Mouse (Mus musculus): ENCODE data around the gene Homer1. TPM values are rescaled to one million over a fixed set of nuclear protein-coding genes. Genes with fewer than 3 reads are reported as not detected.

Gene Homer1
- polyA plus RNA-seq, 1 experiment, result 3.7 TPM

DNA sequence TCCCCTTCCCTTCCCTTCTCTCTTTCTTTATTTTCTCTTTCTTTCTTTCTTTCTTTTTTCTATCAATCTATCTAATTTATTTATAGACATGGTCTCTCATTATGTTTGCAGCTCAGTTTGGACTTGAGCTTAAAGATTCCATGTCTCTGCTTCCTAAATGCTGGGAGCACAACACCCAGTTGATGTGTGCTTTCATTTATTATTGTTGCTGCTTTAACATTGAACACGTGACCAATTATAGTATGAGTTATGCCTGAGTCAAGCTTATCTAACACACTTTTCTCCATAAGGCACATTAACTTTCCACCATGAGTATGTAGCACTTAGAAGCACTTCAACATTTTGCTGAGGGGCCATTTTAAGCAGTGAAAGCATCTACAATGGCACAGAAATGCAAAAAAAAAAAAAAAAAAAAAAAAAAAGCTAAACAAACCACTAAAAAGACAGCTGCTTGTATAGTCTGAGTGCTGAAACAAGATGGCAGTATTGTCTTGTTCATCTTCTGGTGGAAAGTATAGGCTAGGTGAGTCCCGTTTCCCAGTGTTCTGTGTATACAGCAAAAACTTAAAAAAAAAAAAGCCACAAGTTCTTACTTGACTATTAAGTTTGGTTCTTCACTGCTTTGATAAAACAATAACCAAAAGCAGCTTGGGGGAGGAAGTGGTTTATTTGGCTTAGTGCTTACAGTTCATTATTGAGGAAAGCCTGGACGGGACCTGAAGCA, 41.3 kb downstream of the Homer1 start:
- Histone ChIP-seq H3K4me3 (no peak overlapping the region), H3K27me3 (ENCODE audit: control insufficient read depth, insufficient read depth, insufficient read length) (no peaks in the 10 kb centered on the region), H3K79me2 (ENCODE audit: control insufficient read depth, insufficient read depth) (peaks cover 8% of the 10 kb centered on the region), H3K4me2 (ENCODE audit: low read depth) (no peak overlapping the region), H3ac (ENCODE audit: control insufficient read depth, insufficient read length) (no peak overlapping the region), H3K36me3 (ENCODE audit: control insufficient read depth, insufficient read depth) (peaks cover 18% of the 10 kb centered on the region)
- TF ChIP-seq TCF12 (IDR thresholded peaks at IDR 0.05; ENCODE audit: insufficient read depth, poor library complexity, severe bottlenecking), result no peak
- peak; percentile 85 for TF ChIP-seq USF1 (IDR thresholded peaks at IDR 0.05; ENCODE audit: low read depth)
- TF ChIP-seq E2F4 (IDR thresholded peaks at IDR 0.05; ENCODE audit: insufficient read depth), result no peak

DNA sequence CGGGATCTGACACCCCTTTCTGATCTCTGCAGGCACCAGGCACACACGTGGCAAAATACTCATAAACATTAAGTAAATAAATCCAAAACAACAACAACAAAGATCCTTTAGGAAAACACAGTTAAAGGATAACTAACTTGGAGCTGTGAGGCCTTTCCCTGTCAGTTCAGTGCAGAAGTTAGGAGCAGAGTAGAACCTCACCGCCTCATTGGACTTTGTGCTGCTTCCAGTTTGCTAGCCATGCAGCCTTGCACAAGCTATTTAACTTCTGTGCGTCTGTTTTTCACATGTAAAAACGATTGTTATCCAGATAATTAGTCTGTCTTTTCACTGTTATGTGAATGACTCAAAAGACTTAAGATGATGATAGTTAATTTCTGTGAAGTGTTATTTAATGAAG, 43.2 kb downstream of the Homer1 start:
- Histone ChIP-seq H3ac (ENCODE audit: control insufficient read depth, insufficient read length) (no peak overlapping the region), H3K36me3 (ENCODE audit: control insufficient read depth, insufficient read depth) (peaks cover 18% of the 10 kb centered on the region), H3K27me3 (ENCODE audit: control insufficient read depth, insufficient read depth, insufficient read length) (no peaks in the 10 kb centered on the region), H3K4me3 (no peak overlapping the region), H3K79me2 (ENCODE audit: control insufficient read depth, insufficient read depth) (peaks cover 8% of the 10 kb centered on the region), H3K4me2 (ENCODE audit: low read depth) (no peak overlapping the region)
- no peak for TF ChIP-seq TCF12 (IDR thresholded peaks at IDR 0.05; ENCODE audit: insufficient read depth, poor library complexity, severe bottlenecking)
- no peak for TF ChIP-seq SRF (IDR thresholded peaks at IDR 0.05; ENCODE audit: control insufficient read depth, insufficient read length, low read depth)
- no peak for TF ChIP-seq POLR2A (IDR thresholded peaks at IDR 0.05; ENCODE audit: insufficient read length, low read depth)
- no peak for TF ChIP-seq E2F4 (IDR thresholded peaks at IDR 0.05; ENCODE audit: insufficient read depth)
- TF ChIP-seq USF1 (IDR thresholded peaks at IDR 0.05; ENCODE audit: low read depth), result no peak
- no peak for TF ChIP-seq MYOG (IDR thresholded peaks at IDR 0.05; ENCODE audit: control insufficient read depth in 1 of 3, insufficient read depth in 1 of 3, insufficient read length in 2 of 3, low read depth in 2 of 3)
- no peak for TF ChIP-seq REST (IDR thresholded peaks at IDR 0.05; ENCODE audit: insufficient read depth, insufficient read length)
- TF ChIP-seq POLR2AphosphoS2 (IDR thresholded peaks at IDR 0.05; ENCODE audit: insufficient read length, low read depth), result no peak
- TF ChIP-seq CEBPB (IDR thresholded peaks at IDR 0.05; ENCODE audit: insufficient read depth, poor library complexity, severe bottlenecking), result no peak
- TF ChIP-seq MYOD1 (IDR thresholded peaks at IDR 0.05; ENCODE audit: control insufficient read depth in 1 of 3, insufficient read length in 2 of 3, low read depth in 2 of 3), result no peak
- TF ChIP-seq MAX (IDR thresholded peaks at IDR 0.05; ENCODE audit: low read depth), result no peak
- TF ChIP-seq TCF3 (IDR thresholded peaks at IDR 0.05; ENCODE audit: insufficient read length, low read depth), result no peak

GRCm38 (mm10) chr13:93344395-93344794, 45.0 kb downstream of the Homer1 start:
- H3K4me3 ChIP-seq, result no peak overlapping the region
- TF ChIP-seq SRF (IDR thresholded peaks at IDR 0.05; ENCODE audit: control insufficient read depth, insufficient read length, low read depth), result no peak
- TF ChIP-seq TCF12 (IDR thresholded peaks at IDR 0.05; ENCODE audit: insufficient read depth, poor library complexity, severe bottlenecking), result no peak
- peaks cover 22% of the 10 kb centered on the region for H3K36me3 ChIP-seq (ENCODE audit: control insufficient read depth, insufficient read depth)
- H3K4me2 ChIP-seq (ENCODE audit: low read depth), result no peak overlapping the region
- H3K79me2 ChIP-seq (ENCODE audit: control insufficient read depth, insufficient read depth), result peaks cover 4% of the 10 kb centered on the region
- H3ac ChIP-seq (ENCODE audit: control insufficient read depth, insufficient read length), result no peak overlapping the region
- no peaks in the 10 kb centered on the region for H3K27me3 ChIP-seq (ENCODE audit: control insufficient read depth, insufficient read depth, insufficient read length)

- Histone ChIP-seq H3K27me3 (ENCODE audit: control insufficient read depth, insufficient read depth, insufficient read length) (no peaks in the 10 kb centered on the region), H3K79me2 (ENCODE audit: control insufficient read depth, insufficient read depth) (peaks cover under 1% of the 10 kb centered on the region), H3K36me3 (ENCODE audit: control insufficient read depth, insufficient read depth) (peaks cover 32% of the 10 kb centered on the region), H3K4me3 (no peak overlapping the region), H3K4me2 (ENCODE audit: low read depth) (no peak overlapping the region), H3ac (ENCODE audit: control insufficient read depth, insufficient read length) (no peak overlapping the region)
- TF ChIP-seq USF1 (IDR thresholded peaks at IDR 0.05; ENCODE audit: low read depth), result no peak
- TF ChIP-seq MYOG (IDR thresholded peaks at IDR 0.05; ENCODE audit: control insufficient read depth in 1 of 3, insufficient read depth in 1 of 3, insufficient read length in 2 of 3, low read depth in 2 of 3), result no peak
These were observed 46.4 kb downstream of the Homer1 start for GRCm38 (mm10) chr13:93345854-93346253.

DNA sequence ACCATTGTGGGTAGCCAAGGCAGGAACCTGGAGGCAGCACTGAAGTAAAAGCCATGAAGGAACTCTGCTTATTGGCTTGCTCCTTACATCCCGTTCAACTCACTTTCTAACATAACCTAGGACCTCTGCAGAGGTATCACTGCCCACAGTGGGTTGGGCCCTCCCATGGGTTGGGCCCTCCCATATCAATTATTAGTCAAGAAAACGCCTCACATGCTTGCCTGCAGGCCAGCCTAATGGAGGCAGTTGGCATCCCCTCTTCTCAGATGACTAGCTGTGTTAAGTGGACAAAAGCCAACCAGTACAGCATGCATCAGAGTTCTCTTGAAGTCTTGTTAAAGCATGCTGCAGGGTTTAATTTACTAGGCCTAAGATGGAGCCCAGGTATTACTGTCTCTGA, 52.6 kb downstream of the Homer1 start:
- H3K4me3 ChIP-seq, result no peak overlapping the region
- H3K4me2 ChIP-seq (ENCODE audit: low read depth), result no peak overlapping the region
- H3K36me3 ChIP-seq (ENCODE audit: control insufficient read depth, insufficient read depth), result peaks cover 19% of the 10 kb centered on the region
- H3K79me2 ChIP-seq (ENCODE audit: control insufficient read depth, insufficient read depth), result no peaks in the 10 kb centered on the region
- TF ChIP-seq MAX (IDR thresholded peaks at IDR 0.05; ENCODE audit: low read depth), result no peak
- no peak for TF ChIP-seq CEBPB (IDR thresholded peaks at IDR 0.05; ENCODE audit: insufficient read depth, poor library complexity, severe bottlenecking)
- TF ChIP-seq POLR2A (IDR thresholded peaks at IDR 0.05; ENCODE audit: insufficient read length, low read depth), result no peak
- TF ChIP-seq USF1 (IDR thresholded peaks at IDR 0.05; ENCODE audit: low read depth), result no peak
- no peak for TF ChIP-seq TCF3 (IDR thresholded peaks at IDR 0.05; ENCODE audit: insufficient read length, low read depth)
- no peak overlapping the region for H3ac ChIP-seq (ENCODE audit: control insufficient read depth, insufficient read length)
- no peaks in the 10 kb centered on the region for H3K27me3 ChIP-seq (ENCODE audit: control insufficient read depth, insufficient read depth, insufficient read length)
